Mouse (Mus musculus) limb, embryonic 14.5 days (tissue): ENCODE results near the gene C77080. TPM values are rescaled to one million over a fixed set of nuclear protein-coding genes. Genes with fewer than 3 reads are reported as not detected.
"Not testable (repeated sequence)": the region's sequence is repeated elsewhere in the genome, so short reads cannot be mapped to it uniquely, and the experiment has no call there.

Experiments used
- ATAC-seq: fragments of 200-750 bp; cut with Nextera tagmentation; 2 replicates; pipeline ENCODE4 v1.8.0; 2017; ENCODE audit warnings: low read depth, moderate number of reproducible peaks, moderate TSS enrichment; ENCODE audit not compliant: low FRiP score
- DNase-seq: peaks from one replicate; pipeline ENCODE4 v3.0.0-alpha.2; 2015; ENCODE audit warnings: low spot score
- H3K27ac ChIP-seq: fragments of 300-500 bp; sonication (generic); replicated peaks from 2 replicates; pipeline ENCODE4 v1.5.1; 2014; ENCODE audit warnings: low read depth, mild to moderate bottlenecking, low read length, moderate library complexity, mixed read lengths
- H3K27me3 ChIP-seq: fragments of 300-500 bp; sonication (generic); 2 replicates; pipeline ENCODE4 v1.6.1; 2014; ENCODE audit warnings: low read length, mixed read lengths; ENCODE audit not compliant: control insufficient read depth, insufficient read depth
- H3K36me3 ChIP-seq: fragments of 300-500 bp; sonication (generic); 2 replicates; pipeline ENCODE4 v1.6.1; 2014; ENCODE audit warnings: mild to moderate bottlenecking, low read length, moderate library complexity, mixed read lengths; ENCODE audit not compliant: control insufficient read depth, insufficient read depth
- H3K4me1 ChIP-seq: fragments of 300-500 bp; sonication (generic); 2 replicates; pipeline ENCODE4 v1.6.1; 2014; ENCODE audit warnings: antibody characterized with exemption, low read length, mixed read lengths; ENCODE audit not compliant: control insufficient read depth, insufficient read depth
- H3K4me2 ChIP-seq: fragments of 300-500 bp; sonication (generic); replicated peaks from 2 replicates; pipeline ENCODE4 v1.6.1; 2014; ENCODE audit warnings: low read depth, mild to moderate bottlenecking, low read length, moderate library complexity; ENCODE audit not compliant: severe bottlenecking
- H3K4me3 ChIP-seq: fragments of 300-500 bp; sonication (generic); replicated peaks from 2 replicates; pipeline ENCODE4 v1.5.1; 2014; ENCODE audit warnings: low read length
- H3K9ac ChIP-seq: fragments of 300-500 bp; sonication (generic); 2 replicates; pipeline ENCODE4 v1.6.1; 2014; ENCODE audit warnings: mild to moderate bottlenecking, low read depth, low read length, moderate library complexity; ENCODE audit not compliant: severe bottlenecking
- H3K9me3 ChIP-seq: fragments of 300-500 bp; sonication (generic); 2 replicates; pipeline ENCODE4 v1.6.1; 2016; ENCODE audit warnings: low read length; ENCODE audit not compliant: control insufficient read depth
- POLR2A ChIP-seq: fragments of 200-500 bp; IDR thresholded peaks from 2 replicates; pipeline ENCODE4 v1.8.0; 2012; ENCODE audit warnings: inconsistent platforms, mild to moderate bottlenecking, moderate library complexity, borderline replicate concordance; ENCODE audit not compliant: insufficient read depth, insufficient read length; ENCODE audit errors: extremely low read depth
- WGBS: fragments of 180-500 bp; shearing (Covaris S2); extraction: QIAGEN DNeasy Blood & Tissue Kit; methylation state at CpG from one replicate; pipeline ENCODE4 v1.1.7; 2014; 5-methylcytosine and 5-hydroxymethylcytosine counted together
- polyA plus RNA-seq, 2 experiments: library from polyadenylated mRNA; depleted of rRNA in 1 of 2; stranded (reverse) in 1 of 2; unstranded in 1 of 2; fragments of >200 nt; fragmentation: Nextera tagmentation in 1 of 2; extraction: Ambion mirVana in 1 of 2; gene quantifications; 2 replicates each; pipeline versions ENCODE4 v1.2.1 to v1.2.3; 2012 to 2014

C77080 gene
- polyA plus RNA-seq, 2 experiments: 7.6 to 17.1 TPM

DNA sequence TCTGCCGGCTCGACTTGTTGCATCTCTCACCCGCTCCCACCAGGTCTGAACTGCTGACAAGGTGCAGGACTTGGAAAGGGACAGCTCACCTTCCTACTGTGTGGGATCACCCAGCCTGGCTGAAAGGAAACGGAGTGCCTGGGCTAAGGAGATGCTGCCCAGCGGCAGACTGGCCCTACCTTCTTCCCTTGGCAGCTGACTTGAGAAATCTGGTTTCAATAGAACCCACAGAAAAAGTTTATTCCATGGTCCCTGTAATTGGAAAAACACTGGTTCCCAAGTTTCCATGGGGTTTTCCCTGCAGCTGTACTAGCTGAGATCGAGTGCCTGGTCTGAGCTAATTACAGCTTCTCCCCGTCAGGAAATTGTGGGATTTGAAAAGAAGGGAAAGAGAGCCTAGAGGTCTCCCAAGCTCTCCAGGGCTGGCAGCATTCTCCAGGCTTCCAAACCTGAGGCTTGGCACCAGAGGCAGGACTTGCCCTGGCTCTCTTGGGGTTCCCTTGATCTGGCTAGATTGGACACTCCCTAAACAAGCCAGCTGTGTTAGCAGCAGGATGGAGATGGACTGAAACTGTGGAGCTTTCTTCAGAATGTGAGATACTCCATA lies 42.5 kb downstream of the C77080 start:
- Histone ChIP-seq H3K4me1 (peaks cover 23% of the 10 kb centered on the region), H3K9ac (0 out of 2 replicates have a peak overlapping the region, but pooled peaks have one; percentile 16), H3K27ac (peak overlapping the region; percentile 61), H3K9me3 (no peaks in the 10 kb centered on the region), H3K27me3 (no peaks in the 10 kb centered on the region), H3K4me3 (no peak overlapping the region), H3K4me2 (no peak overlapping the region), H3K36me3 (peaks cover 96% of the 10 kb centered on the region)
- ATAC-seq: peak; percentile 23; the same call in 1 of the 2 replicates
- peak; percentile 71 for DNase-seq
- WGBS: 36% methylated on average over 7 of the region's 7 CpGs
- no peak for TF ChIP-seq POLR2A

DNA sequence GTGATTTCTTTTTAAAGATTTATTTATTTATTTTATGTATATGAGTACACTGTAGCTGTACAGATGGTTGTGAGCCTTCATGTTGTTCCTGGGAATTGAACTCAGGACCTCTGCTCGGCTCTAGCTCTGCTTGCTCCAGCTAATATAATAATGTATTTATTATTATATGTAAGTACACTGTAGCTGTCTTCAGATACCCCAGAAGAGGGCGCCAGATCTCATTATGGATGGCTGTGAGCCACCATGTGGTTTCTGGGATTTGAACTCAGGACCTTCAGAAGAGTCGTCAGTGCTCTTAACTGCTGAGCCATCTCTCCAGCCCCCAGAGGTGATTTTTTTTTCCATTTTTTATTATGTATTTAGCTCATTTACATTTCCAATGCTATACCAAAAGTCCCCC lies 48.7 kb downstream of the C77080 start:
- not testable (repeated sequence) for H3K27me3 ChIP-seq, ATAC-seq, DNase-seq, H3K9ac ChIP-seq, H3K9me3 ChIP-seq, H3K4me3 ChIP-seq, H3K4me1 ChIP-seq, H3K27ac ChIP-seq, H3K4me2 ChIP-seq
- peaks cover 90% of the 10 kb centered on the region for H3K36me3 ChIP-seq
- 74% methylated on average over 3 of the region's 3 CpGs for WGBS

DNA sequence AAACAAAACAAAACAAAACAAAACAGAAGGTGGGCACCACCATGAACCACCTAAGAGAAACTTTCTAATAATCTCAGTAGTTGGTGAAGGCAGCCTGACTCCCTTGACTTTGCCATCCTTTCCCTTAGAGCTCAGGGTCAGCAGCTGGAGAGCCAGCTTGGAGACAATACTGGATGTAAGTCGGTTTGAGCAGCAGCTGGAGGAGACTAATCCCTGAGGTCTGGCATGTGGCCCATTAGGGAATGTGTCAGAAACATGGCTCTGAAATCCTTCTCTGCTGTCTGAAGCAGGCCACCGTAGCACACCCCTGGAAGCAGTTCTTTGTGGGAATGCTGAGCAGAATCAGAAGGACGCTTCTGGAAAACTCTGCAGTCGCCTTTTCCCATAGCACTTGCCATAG lies 49.7 kb downstream of the C77080 start:
- Histone ChIP-seq H3K9me3 (no peaks in the 10 kb centered on the region), H3K36me3 (peaks cover 90% of the 10 kb centered on the region), H3K9ac (no peak overlapping the region), H3K27me3 (no peaks in the 10 kb centered on the region), H3K4me1 (no peaks in the 10 kb centered on the region), H3K27ac (no peak overlapping the region), H3K4me3 (no peak overlapping the region), H3K4me2 (no peak overlapping the region)
- DNase-seq (peak; percentile 46), ATAC-seq (no peak)
- WGBS: 86% methylated on average over 4 of the region's 4 CpGs
- TF ChIP-seq POLR2A: no peak

DNA sequence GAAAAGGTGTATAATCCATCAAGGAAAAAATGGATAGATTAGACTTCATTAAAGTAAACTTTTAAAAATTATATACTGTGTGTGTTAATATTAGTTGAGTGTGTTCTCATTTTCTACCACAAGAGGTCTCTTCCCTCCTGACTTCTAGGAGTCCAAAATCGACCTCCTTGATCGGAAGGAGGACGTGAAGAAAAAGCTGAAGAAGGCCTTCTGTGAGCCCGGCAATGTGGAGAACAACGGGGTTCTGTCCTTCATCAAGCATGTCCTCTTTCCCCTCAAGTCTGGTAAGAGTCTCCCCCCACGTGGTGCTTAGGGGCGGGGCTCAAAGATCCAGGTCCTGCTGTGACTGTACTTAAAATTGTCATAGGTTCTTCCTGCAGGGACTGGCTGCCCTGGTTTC lies 51.7 kb downstream of the C77080 start:
- ATAC-seq: no peak
- peaks cover 91% of the 10 kb centered on the region for H3K36me3 ChIP-seq
- H3K9ac ChIP-seq: no peak overlapping the region
- H3K9me3 ChIP-seq: no peaks in the 10 kb centered on the region
- no peak overlapping the region for H3K27ac ChIP-seq
- no peak overlapping the region for H3K4me2 ChIP-seq
- no peak for TF ChIP-seq POLR2A
- peak; percentile 65 for DNase-seq
- 52% methylated on average over 7 of the region's 7 CpGs for WGBS
- no peaks in the 10 kb centered on the region for H3K4me1 ChIP-seq
- H3K27me3 ChIP-seq: no peaks in the 10 kb centered on the region
- H3K4me3 ChIP-seq: no peak overlapping the region

DNA sequence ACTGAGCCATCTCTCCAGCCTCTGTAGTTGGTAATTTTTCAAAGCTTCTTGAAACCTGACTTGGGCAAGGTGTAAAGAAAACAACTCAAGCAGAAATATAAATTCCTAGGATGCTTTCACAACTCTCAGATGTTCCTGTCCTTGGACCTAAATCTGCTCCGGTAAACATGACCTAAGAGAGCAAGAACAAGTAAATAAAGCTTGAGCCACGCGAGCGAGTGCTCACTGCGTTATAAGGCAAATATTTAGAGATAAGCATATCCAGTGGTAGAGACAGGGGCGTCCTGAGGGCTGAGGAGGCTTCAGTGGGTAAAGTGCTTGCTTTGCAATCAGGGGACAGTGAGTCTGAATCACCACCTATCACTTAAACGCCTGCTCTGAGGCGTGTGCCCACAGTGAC lies 54.4 kb downstream of the C77080 start:
- Histone ChIP-seq H3K36me3 (peaks cover 90% of the 10 kb centered on the region), H3K4me2 (no peak overlapping the region), H3K9ac (no peak overlapping the region), H3K4me3 (no peak overlapping the region), H3K27ac (no peak overlapping the region), H3K9me3 (no peaks in the 10 kb centered on the region), H3K4me1 (no peaks in the 10 kb centered on the region), H3K27me3 (no peaks in the 10 kb centered on the region)
- ATAC-seq (no peak), DNase-seq (no peak)
- 94% methylated on average over 8 of the region's 8 CpGs for WGBS
- no peak for TF ChIP-seq POLR2A

DNA sequence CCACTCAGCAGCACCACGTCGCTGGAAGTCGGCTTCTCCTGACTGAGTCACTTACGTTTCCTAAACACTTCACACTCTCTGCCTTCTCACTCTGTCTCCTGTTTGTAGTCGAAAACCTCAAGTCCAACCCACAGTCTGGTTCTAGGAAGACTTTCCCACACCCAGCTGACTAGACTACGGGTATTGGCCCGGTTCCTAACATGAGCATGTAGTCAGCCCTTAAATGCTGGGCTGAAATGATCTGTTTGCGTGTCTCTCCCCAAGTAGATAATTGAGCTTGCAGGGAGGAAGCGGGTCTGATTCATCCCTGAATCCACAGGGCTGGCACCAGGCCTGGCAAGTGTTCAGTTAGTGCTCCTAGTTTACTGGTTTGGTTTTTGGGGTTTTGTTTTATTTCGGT lies 56.5 kb downstream of the C77080 start:
- ATAC-seq (no peak), DNase-seq (no peak)
- Histone ChIP-seq H3K27ac (no peak overlapping the region), H3K27me3 (no peaks in the 10 kb centered on the region), H3K4me2 (no peak overlapping the region), H3K36me3 (peaks cover 90% of the 10 kb centered on the region), H3K4me1 (no peaks in the 10 kb centered on the region), H3K9ac (no peak overlapping the region), H3K4me3 (no peak overlapping the region), H3K9me3 (no peaks in the 10 kb centered on the region)
- 97% methylated on average over 10 of the region's 10 CpGs for WGBS
- no peak for TF ChIP-seq POLR2A
